Mouse (Mus musculus): ENCODE results near the gene Tbc1d22a.

Gene Tbc1d22a

DNA sequence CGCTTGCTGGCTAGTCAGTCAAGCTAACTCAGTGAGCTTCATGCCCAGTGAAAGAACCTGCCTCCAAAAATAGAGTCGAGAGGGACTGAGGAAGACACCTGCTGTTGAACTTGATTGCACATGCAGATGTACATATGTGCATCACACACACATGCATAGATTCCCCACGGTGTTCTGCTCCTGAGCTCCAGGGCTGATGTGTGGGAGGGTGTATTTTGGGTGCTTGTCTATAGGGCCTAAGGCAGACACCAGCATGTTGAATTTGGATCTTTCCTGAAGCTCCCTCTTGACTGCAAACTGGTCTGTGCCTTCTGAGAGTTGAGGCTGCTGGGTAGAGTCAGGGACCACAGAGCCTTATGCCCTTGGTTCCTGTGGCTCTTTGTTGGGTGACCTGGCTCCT, 23.8 kb downstream of the Tbc1d22a start:
- DNase-seq = no peak

DNA sequence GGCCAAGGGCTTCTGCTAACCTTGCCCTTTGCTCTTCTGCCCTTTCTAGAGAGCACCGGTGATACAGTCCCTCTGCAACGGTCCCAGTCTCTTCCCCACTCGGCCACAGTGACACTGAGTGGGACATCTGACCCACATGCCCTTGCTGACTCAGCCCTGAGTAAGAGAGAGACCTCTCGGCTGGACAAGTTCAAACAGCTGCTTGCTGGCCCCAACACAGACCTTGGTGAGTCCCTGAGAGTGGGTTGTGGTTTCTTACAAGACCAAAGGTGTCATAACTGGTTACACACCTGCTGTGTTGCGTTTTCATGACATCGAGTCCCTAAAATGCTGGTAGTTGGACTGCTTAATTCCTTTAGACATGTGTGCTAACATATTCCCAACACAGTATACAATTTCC, 24.8 kb downstream of the Tbc1d22a start:
- no peak for DNase-seq

DNA sequence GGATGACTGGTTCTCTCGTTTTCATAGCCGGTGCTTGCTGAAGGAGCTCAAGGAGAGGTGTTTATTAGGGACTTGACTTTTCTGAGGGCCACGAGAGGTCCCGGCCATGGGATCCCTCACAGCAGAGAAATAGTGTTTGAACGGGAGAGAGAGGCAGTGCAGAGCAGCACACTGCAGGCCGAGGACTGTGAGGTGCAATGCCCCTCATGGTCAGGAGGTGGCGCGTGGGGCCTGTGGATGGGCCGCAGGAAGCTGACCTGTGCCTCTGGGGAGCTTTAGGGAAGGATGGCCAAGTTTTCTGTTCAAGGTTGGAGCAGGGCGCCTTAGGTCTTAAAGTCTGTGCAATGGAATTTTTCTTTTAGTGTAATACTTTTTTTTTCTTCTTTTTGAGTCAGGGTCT, 25.5 kb downstream of the Tbc1d22a start:
- peak; percentile 82 to 86 for DNase-seq

DNA sequence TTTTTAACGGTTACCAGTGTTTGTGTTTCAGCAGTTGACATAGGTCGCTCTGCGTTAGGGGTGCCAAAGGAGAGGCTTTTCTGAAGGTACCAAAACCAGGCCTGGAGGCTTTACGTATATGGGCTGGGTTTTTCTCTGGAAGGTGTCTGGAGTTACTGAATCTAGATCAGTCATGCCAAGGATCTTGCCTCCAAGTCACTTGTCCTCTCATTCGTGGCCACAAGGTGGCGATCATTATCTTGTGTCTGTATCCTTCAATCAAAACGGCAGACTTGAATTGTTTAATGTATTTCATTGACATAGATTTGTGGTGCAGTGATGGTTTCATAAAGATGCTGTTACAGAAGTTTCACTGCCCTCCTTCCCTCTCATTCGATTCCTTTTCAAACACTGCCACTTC, 29.4 kb downstream of the Tbc1d22a start:
- DNase-seq = peak; percentile 80 to 84

DNA sequence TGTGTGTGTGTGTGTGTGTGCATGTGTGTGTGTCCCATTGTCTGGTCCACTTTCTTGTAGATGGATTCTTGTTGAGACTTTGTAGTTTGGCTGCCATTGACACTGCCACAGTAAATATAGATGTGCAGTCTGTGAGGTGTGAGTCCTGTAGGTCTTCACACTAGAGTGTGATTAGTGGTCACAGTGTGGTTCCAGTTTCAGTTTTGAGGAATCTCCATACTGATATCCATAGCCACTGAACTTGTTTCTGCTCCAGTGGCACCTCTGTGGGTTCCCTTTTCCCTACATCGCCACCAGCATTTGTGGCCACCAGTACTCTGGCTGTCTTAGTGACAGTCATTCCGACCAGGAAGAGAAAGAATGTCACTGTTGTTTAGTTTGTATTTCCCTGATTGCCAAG, 30.1 kb downstream of the Tbc1d22a start:
- DNase-seq = no peak

DNA sequence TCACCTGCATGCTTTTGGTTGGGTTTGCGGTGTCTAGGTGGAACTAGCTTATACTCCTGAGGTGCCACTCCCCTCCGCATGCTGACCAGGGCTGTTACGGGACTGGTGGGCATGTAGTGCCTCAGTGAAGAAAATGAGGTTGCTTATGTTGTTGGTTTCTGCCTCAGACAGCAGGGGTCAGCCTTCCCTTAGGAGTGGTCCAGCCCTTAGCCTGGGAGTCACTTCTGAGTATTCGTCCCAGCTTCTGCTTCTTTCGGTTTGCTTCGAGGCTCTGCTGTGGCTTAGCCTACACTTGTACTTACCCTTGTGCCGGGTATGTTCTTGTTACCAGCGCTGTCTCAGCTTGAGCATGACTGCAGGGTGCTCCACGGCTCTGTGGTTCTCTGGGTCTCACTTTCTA, 36.0 kb downstream of the Tbc1d22a start:
- DNase-seq = peak; percentile 68 to 73

DNA sequence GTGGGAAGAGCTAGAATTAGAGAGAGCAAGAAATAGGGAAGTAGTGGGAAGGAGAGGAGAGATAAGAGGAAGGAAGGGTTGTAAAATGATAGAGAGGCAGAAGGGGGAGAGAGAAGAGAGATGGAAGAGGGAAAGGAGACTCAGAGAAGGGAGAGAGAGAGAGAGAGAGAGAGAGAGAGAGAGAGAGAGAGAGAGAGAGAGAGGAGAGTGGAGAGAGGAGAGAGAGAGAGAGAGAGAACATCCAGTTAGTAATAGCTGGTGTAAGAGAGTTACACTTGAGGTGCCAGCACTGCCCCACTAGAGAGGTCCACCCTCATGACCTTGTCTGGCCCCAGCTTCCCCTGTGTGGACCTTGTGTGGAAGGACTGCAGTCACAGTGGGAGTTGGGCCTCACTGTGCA, 37.9 kb downstream of the Tbc1d22a start:
- no peak for DNase-seq

DNA sequence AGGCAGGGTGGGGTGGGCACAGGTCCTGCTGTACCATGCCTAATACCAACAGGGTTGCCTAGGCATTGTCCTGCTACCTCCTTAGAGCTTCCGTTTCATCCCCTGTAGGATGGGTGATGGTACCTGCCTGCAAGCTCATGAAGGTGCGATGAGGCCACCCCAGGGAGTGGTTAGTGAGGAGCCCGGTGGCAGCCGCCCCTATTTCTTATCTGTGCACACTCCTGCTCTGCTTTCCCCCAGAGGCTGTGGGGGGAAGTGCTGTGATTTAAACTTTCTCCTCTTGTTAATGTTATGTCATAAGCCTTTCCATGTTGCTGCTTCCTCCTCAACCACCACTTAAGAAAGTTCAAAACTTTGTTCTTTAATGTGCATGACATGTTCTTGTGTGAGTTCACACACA, 38.4 kb downstream of the Tbc1d22a start:
- no peak for DNase-seq

DNA sequence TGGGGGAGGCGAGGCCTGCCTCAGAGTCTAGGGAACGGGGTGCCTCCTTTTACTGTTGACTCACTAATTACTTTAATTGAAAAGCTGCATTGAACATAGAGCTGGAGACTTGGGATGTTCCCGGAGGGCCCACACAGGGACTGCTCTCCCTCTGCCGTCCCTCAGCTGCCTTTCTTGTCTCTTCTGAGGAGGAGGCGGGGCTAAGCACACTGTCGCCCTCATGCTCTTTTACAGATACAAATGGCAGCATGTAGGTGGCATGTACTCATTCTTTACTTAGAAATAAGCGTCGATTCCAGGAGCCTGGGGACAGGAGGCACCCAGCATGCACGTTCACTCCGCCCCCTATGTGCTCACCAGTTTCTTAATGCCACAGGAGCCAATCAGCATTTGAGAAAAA, 39.2 kb downstream of the Tbc1d22a start:
- no peak for DNase-seq

DNA sequence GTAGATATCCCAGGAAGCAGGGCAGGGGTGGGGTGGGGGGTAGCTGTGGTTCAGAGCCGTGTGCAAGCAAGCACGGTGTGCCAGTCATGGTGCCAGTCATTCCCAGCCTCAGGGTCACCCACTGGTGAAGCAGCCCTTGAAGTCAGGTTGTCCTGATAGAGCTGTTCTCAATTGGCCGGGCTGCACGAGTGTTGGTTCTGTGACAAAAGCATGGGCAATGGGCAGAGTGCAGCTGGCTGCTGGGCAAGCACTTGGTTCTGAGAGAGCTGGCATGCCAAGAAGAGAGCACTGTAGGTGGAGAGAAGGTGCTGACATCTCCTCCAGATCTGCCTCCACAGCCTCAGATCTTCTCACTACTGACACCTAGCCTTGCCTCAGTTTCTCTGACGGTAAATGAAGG, 41.9 kb downstream of the Tbc1d22a start:
- DNase-seq = no peak

DNA sequence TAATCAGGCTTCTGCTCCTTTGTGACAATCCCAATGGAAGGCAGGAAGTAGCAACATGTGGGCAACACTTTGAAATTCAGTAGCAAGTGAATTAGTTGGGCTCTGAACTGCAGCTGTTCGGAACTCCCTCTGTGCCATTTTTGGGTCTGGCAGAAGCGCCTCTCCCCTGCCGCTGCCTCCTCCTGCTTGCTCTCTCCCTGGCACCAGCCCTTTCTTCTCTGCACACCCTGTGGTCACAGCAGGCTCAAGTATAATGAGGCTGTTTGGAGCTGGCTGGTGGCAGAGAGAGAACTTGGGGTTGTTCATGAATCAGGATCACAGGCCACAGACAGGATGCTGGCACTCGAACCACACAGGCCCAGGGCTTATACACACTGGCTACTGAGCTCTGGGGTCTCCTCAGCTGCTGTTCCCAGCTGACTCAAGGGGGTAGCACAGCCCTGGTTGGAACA, 42.5 kb downstream of the Tbc1d22a start:
- no peak for DNase-seq

DNA sequence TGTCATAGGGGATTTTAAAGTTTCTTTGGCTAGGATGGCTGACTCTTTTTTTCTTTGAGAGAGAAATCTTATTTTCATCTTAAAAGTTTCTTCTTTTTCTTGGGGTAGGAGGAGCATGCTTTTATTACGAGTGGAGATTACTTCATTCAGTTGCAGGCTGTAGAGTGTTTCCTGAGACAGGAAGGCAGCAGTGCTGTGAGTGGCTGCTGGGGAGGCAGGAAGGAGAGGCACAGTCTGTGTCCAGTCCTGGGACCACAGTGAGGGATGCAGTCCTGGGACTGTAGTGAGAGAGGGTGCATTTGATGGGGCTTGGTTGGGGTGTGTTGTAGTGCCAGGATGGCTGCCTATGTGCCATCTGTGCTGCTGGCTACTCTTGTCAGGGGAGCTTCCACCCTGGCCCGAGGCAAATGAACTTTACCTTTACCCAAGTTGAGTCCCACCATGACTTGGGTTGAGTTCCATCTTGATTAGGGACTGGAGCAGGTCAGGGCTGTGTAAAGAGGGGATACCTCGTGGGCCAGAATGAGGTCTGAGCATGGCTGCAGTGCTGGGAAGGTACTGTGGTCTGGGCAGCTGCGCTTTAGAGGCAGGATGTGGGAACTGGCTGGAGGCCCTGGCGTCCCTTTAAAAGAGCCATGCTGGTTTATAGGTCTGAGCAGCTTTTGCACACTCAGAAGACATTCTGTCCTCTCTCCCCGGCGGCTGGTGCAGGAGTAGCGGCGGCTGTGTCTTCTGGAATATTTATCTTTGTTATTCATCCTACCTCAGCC, 43.8 kb downstream of the Tbc1d22a start:
- DNase-seq = no peak

DNA sequence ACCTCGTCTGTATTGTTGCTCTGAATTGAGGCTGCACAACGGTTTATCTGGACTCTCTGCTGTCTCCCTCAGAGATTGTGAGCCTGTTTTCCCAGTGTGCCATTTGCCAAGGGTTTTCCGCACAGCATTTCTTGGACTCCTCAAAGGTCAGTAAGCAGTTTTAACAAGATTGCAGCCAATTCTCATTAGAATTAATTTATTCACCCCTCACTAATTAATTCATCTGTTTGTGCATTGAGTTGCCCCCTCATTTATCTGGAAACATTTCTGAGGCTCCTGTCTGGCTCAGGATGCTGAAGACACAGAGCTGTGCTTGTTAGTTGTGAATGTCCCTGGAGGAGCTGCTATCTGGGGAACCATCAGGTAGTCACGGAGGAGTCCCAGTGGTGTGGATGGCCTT, 45.0 kb downstream of the Tbc1d22a start:
- DNase-seq = no peak

DNA sequence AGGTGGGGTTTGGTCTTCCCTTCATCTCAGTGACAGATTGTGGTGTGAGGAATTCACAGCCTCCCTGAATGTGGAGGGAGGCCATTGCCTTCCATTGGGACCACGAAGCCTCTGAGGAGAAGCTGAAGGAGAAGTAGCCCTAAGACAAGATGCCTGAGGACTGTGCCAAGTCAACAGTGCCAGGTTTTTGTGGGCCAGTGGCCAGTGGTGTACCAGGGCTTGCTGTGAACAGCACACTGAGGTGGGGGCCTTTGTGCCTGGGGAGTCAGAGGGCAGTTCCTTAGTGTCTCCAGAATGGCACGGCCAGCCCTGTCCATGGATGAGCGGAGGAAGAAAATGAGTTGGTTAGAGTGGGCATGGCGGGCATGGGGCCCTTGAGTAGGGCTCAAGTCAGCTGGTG, 45.9 kb downstream of the Tbc1d22a start:
- DNase-seq = no peak

DNA sequence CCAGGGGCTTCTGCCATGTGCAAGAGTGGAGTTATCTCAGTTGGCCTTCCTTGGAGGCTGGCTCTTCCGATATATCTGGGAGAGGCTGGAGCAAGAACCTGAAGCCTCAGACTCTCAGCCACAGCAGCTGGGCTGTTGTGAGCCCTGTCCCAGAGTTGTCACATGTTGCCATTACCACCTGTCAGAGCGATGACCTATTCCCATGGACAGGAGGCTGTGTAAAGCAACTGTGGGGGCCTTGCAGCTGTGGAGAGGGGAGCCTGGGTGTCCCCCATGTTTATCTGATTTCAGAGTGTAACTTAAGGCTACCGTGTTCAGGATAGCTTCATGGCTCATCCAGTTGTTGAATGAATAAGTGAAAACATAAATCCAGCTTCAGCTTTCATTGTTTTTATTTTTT, 50.1 kb downstream of the Tbc1d22a start:
- no peak for DNase-seq

DNA sequence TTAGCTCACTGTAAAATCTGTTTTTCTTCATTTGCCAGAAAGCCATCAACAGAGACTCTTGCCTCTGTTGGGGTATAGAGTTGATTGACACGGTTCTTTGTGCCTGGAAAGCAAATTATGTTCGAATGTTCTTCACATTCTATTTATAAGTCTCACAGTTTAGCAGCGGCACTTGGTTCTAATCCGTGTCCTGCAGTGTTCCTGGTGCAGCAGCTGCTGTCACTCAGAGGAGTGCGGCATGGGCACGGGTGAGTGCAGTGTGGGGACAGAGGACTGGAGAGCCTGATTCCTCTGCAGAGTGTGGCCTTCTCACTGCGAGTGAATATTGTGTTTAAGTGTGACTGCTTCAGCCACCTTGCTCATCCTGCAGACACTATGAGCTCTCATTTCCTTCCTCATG, 50.5 kb downstream of the Tbc1d22a start:
- DNase-seq = no peak

DNA sequence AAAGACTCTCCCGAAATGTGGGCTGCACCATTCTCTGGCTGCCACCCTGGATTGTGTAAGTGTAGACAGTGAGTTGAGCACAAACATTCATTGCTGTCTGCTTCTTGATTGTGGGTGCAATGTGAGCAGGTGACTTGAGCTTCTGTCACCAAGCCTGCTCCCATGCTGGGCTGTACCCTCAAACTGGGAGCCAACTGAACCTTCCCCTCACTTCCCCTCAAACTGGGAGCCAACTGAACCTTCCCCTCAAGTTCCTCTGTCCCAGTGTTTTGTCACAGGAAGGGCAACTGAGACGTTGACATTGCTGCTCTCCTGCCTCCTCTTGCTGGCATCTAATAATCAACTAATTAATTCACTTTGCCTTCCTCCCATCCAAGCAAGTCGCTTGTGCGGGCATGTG, 52.7 kb downstream of the Tbc1d22a start:
- no peak for DNase-seq

DNA sequence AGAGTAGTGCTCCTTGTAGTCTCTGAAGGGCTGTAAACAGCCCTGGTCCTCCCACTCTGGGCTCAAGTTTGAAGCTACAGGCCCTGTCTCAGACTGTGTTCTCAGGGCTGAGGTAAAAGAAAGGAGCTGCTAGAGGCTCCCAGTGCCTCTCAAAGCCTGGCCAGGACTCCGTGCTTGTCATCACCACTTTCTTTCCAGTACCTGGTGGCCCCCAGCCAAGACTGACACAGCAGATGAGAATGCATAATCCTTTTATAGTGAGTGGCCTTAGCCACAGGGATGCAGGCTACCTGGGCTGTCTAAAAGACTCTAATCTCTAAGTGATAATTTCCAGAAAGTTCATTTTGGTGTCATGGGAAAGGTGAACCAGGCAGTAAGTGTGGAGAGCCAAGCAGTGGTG, 54.3 kb downstream of the Tbc1d22a start:
- no peak for DNase-seq

DNA sequence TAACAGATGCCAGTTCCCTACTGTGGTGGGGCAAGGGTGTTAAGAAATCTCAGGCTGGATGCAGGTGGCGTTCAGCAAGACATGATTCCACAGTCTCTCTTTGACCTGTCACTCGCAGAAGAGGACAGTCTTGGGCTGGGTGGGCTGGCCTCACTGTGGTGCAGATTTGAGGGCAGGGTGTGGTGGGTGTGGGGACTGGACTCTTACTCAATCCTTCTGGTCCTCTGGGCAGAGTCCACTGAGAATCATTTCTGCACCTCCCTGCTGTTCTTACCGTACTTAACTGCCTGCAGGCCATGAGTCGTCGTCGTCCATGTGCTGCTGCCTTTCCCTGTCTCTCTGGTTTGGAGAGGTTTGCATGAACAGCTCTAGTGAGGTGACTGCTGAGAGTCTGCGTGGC, 61.5 kb downstream of the Tbc1d22a start:
- no peak for DNase-seq

DNA sequence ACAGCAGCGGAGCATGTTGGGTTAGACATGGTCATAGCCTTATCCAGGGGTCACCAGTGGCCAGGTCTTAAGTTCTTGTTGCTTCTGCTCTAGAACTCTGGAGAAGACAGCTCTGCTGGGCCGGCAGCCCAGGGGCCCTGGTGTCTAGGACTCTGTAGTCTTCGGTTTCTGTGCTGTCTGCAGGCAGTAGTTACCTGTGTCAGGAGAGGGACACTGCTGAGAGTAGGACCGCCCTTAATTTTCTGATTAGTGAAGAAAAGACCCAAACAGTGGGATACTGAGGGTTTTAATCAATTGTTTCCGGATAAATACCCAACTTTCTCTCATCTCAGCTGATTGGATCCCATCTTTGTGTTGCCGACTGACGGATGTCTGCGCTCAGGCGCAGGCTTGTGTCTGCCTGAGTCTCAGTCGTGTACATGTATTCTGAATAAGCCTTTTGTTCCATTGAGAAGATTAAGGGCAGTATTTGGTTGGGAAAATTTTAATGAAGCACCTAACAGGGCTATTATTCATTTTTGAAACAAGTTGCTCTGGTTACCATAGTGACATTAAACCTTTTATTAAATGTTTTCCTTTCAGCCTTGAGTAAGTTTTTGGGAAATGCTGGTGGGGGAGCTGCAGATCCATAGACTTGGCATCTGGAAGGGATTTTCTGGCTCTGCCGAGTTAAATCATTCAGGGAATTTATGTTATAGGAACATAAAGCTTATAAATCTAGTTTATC, 62.4 kb downstream of the Tbc1d22a start:
- no peak for DNase-seq

DNA sequence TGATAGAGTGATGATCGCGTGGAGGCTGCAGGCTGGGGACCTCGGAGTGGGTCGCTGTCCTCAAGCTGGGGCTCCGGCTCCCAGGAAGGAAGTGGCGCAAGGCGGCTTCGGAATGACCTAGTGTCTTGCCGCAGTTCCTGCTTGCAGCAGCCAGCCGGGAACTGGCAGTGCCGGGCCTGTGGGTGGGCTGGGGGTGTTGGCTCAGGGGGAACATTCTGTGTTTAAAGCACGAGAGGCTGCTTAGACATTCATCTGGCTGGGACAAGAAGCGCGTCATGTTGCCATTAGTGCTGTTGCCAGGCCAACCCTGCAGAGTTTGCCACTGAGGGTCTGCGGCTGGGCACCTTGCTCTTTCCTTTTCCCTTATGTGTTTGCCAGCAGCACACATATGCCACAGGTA, 63.2 kb downstream of the Tbc1d22a start:
- DNase-seq = peak in 1 of 2 experiments; percentile 26

DNA sequence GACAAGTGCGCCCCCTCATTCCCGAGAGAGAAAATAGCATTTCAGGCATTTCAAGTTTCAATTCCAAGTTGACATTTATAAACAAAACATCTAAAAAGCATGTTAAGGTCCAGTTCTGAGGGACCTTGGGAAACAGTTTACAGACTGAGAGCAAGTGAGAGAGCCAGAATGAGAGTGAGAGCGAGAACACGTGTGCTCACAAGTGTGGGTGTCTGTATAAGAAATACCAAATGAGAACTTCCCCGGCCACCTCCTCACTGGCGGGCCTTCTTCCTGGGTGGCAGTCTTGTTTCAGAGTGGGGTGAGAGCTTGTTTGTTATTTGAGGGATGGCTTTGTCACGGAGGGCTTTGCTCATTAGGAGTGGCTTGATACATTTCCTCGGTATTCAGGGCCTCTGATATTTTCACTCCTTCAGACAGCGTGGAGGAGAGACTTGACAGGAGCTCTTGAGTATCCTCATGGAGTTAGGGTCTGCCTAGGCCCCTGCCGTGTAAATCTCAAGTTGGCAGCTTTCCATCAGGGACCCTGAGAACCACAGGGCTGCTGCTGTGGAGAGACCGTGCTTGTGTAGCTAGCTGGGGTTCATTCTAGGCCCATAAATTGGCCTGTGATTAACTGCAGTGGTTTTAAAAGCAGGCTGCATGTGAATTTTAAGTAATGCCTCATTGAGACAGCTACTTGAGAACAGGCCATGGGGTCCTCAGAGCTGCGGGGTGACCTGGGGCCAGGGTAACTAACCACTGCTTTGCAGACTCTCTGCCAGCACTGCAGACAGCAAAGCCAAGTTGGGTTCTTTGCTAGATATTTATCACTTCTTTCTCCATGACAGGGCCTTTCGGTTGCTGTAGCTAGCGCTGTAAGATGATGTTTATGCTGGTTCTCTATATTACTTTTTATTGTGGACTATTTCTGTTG, 65.1 kb downstream of the Tbc1d22a start:
- peak; percentile 35 to 54 for DNase-seq

DNA sequence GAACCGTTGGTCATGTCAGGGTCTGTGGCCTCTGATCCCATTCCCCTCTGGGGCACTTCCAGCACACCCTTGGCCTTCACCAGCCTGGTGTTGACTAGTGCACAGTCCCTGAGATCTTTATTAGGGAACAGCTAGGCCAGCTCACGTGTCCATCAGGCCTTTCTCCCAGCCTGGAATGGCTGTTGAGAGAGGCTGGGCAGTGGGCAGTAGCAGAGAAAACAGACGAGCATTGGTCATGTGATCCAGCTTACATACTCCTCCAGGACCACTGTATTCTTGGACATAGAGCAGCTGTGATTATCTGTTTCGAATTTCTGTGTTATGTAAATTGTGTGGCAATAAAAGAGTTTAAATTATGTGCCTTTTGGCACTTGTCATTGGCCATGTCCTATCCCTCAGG, 65.9 kb downstream of the Tbc1d22a start:
- peak; percentile 13 to 40 for DNase-seq
